Mouse (Mus musculus) megakaryocyte, embryonic 14.5 days (primary cell): ENCODE data around the gene Teddm3.
"Not testable (repeated sequence)": the region's sequence is repeated elsewhere in the genome, so short reads cannot be mapped to it uniquely, and the experiment has no call there.

ENCODE experiments used
- FLI1 ChIP-seq: IDR thresholded peaks from 2 replicates; pipeline ENCODE4 v1.6.1; 2012; ENCODE audit warnings: low read length, inconsistent platforms, mixed read lengths
- GATA1 ChIP-seq: IDR thresholded peaks from 3 replicates; pipeline ENCODE4 v1.6.1; 2012; ENCODE audit warnings: mixed read lengths, low read length, inconsistent platforms, borderline replicate concordance

DNA sequence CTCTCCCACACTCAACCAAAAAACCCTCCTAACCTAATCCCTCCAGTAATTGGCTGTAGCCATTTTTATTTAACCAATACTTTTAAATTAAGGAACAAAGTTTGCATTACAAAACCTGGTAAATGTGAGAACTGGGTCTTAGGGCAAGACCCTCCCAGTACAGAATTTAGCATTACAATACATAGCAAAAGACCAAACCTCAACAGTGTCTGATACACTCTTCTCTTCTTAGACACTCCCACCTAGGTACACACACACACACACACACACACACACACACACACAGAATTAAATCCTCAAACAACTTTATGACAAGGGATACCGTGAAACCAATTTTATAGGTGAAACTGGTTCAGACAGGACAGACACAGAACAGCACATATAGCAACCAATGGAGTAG is 5.4 kb upstream of the Teddm3 start:
- not testable (repeated sequence) for TF ChIP-seq GATA1, FLI1
